Mouse (Mus musculus) hindbrain, embryonic 11.5 days (tissue): Measurements from ENCODE around the gene Cd244a. TPM values are rescaled to one million over a fixed set of nuclear protein-coding genes. Genes with fewer than 3 reads are reported as not detected.

ENCODE experiments used
- ATAC-seq: fragments of 200-750 bp; cut with Nextera tagmentation; 2 replicates; pipeline ENCODE4 v1.8.0; 2017; ENCODE audit warnings: mild to moderate bottlenecking, moderate TSS enrichment, moderate library complexity; ENCODE audit not compliant: low FRiP score
- DNase-seq: peaks from one replicate; pipeline ENCODE4 v3.0.0-alpha.2; 2015; ENCODE audit warnings: low spot score
- H3K27ac ChIP-seq: fragments of 300-500 bp; sonication (generic); 2 replicates; pipeline ENCODE4 v1.5.1; 2014; ENCODE audit warnings: mild to moderate bottlenecking, low read depth, low read length
- H3K27me3 ChIP-seq: fragments of 300-500 bp; sonication (generic); 2 replicates; pipeline ENCODE4 v1.6.1; 2014; ENCODE audit warnings: mild to moderate bottlenecking, low read length, moderate library complexity, mixed read lengths; ENCODE audit not compliant: control insufficient read depth, insufficient read depth
- H3K36me3 ChIP-seq: fragments of 300-500 bp; sonication (generic); 2 replicates; pipeline ENCODE4 v1.6.1; 2014; ENCODE audit warnings: mild to moderate bottlenecking, low read length, moderate library complexity, mixed read lengths; ENCODE audit not compliant: control insufficient read depth, insufficient read depth
- H3K4me1 ChIP-seq: fragments of 300-500 bp; sonication (generic); replicated peaks from 2 replicates; pipeline ENCODE4 v1.6.1; 2014; ENCODE audit warnings: low read length, mixed read lengths; ENCODE audit not compliant: control insufficient read depth, insufficient read depth
- H3K4me2 ChIP-seq: fragments of 300-500 bp; sonication (generic); replicated peaks from 2 replicates; pipeline ENCODE4 v1.6.1; 2014; ENCODE audit warnings: mild to moderate bottlenecking, low read depth, low read length
- H3K4me3 ChIP-seq: fragments of 300-500 bp; sonication (generic); 2 replicates; pipeline ENCODE4 v1.5.1; 2014; ENCODE audit warnings: low read depth, low read length
- H3K9ac ChIP-seq: fragments of 300-500 bp; sonication (generic); 2 replicates; pipeline ENCODE4 v1.6.1; 2014; ENCODE audit warnings: low read depth, low read length
- H3K9me3 ChIP-seq: fragments of 300-500 bp; sonication (generic); 2 replicates; pipeline ENCODE4 v1.6.1; 2016; ENCODE audit warnings: low read length; ENCODE audit not compliant: control insufficient read depth
- WGBS: fragments of 180-500 bp; shearing (Covaris S2); extraction: QIAGEN DNeasy Blood & Tissue Kit; methylation state at CpG from one replicate; pipeline ENCODE4 v1.1.7; 2014; 5-methylcytosine and 5-hydroxymethylcytosine counted together
- polyA plus RNA-seq: library from polyadenylated mRNA; unstranded; fragments of >200 nt; fragmentation: Nextera tagmentation; extraction: Ambion mirVana; gene quantifications from 2 replicates; pipeline ENCODE4 v1.2.1, GENCODE M21; 2014

Cd244a gene
- polyA plus RNA-seq, 1 experiment from 2014 or later = not detected

- no peaks in the 10 kb centered on the region for H3K36me3 ChIP-seq
- H3K4me2 ChIP-seq = no peak overlapping the region
- WGBS = 82% methylated on average over 1 of the region's 1 CpGs
- H3K4me3 ChIP-seq = no peak overlapping the region
- no peaks in the 10 kb centered on the region; the same call in 1 of the 2 replicates for H3K9me3 ChIP-seq
- H3K27ac ChIP-seq = no peak overlapping the region
- ATAC-seq (no peak), DNase-seq (no peak)
- H3K9ac ChIP-seq = no peak overlapping the region
- no peaks in the 10 kb centered on the region for H3K4me1 ChIP-seq
- H3K27me3 ChIP-seq = no peaks in the 10 kb centered on the region
Measured at GRCm38 (mm10) chr1:171540694-171541093, 18.3 kb upstream of the Cd244a start.

- no peak overlapping the region for H3K4me3 ChIP-seq
- no peaks in the 10 kb centered on the region for H3K27me3 ChIP-seq
- WGBS = 89% methylated on average over 7 of the region's 7 CpGs
- H3K36me3 ChIP-seq = no peaks in the 10 kb centered on the region
- ATAC-seq (no peak), DNase-seq (no peak)
- H3K9ac ChIP-seq = no peak overlapping the region
- no peak overlapping the region for H3K4me2 ChIP-seq
- H3K9me3 ChIP-seq = no peaks in the 10 kb centered on the region; the same call in 1 of the 2 replicates
- no peaks in the 10 kb centered on the region for H3K4me1 ChIP-seq
- no peak overlapping the region for H3K27ac ChIP-seq
Measured at GRCm38 (mm10) chr1:171551326-171551725, 7.7 kb upstream of the Cd244a start.

GRCm38 (mm10) chr1:171552230-171552629 is 6.8 kb upstream of the Cd244a start:
- Histone ChIP-seq H3K27ac (no peak overlapping the region), H3K27me3 (no peaks in the 10 kb centered on the region), H3K9me3 (no peaks in the 10 kb centered on the region; the same call in 1 of the 2 replicates), H3K4me2 (no peak overlapping the region), H3K9ac (no peak overlapping the region), H3K4me3 (no peak overlapping the region), H3K36me3 (no peaks in the 10 kb centered on the region), H3K4me1 (no peaks in the 10 kb centered on the region)
- ATAC-seq = no peak
- no peak for DNase-seq
- WGBS = 81% methylated on average over 2 of the region's 2 CpGs

GRCm38 (mm10) chr1:171553359-171554341 is 5.3 kb upstream of the Cd244a start:
- H3K27me3 ChIP-seq = no peaks in the 10 kb centered on the region
- DNase-seq (no peak), ATAC-seq (no peak)
- H3K9ac ChIP-seq = no peak overlapping the region
- no peaks in the 10 kb centered on the region; the same call in 1 of the 2 replicates for H3K9me3 ChIP-seq
- no peak overlapping the region for H3K27ac ChIP-seq
- H3K4me3 ChIP-seq = no peak overlapping the region
- no peaks in the 10 kb centered on the region for H3K4me1 ChIP-seq
- 90% methylated on average over 11 of the region's 11 CpGs for WGBS
- H3K4me2 ChIP-seq = no peak overlapping the region
- H3K36me3 ChIP-seq = no peaks in the 10 kb centered on the region

GRCm38 (mm10) chr1:171556366-171556765 is 2.6 kb upstream of the Cd244a start:
- WGBS = 88% methylated on average over 2 of the region's 2 CpGs

GRCm38 (mm10) chr1:171558407-171558806 is 586 bp upstream of the Cd244a start:
- Histone ChIP-seq H3K4me3 (no peak overlapping the region), H3K9ac (no peak overlapping the region), H3K36me3 (no peaks in the 10 kb centered on the region), H3K4me2 (no peak overlapping the region), H3K4me1 (no peaks in the 10 kb centered on the region), H3K9me3 (no peaks in the 10 kb centered on the region), H3K27me3 (no peaks in the 10 kb centered on the region), H3K27ac (no peak overlapping the region)
- ATAC-seq = no peak
- WGBS = 80% methylated on average over 6 of the region's 6 CpGs
- DNase-seq = no peak

More at GRCm38 (mm10) chr1:171556366-171556765, 2.6 kb upstream of the Cd244a start:
- no peak overlapping the region for H3K4me2 ChIP-seq
- ATAC-seq = no peak
- no peak overlapping the region for H3K9ac ChIP-seq
- H3K27me3 ChIP-seq = no peaks in the 10 kb centered on the region
- H3K27ac ChIP-seq = no peak overlapping the region
- H3K4me3 ChIP-seq = no peak overlapping the region
- no peaks in the 10 kb centered on the region for H3K9me3 ChIP-seq
- DNase-seq = no peak
- no peaks in the 10 kb centered on the region for H3K4me1 ChIP-seq
- H3K36me3 ChIP-seq = no peaks in the 10 kb centered on the region

- DNase-seq (no peak), ATAC-seq (no peak)
- H3K4me2 ChIP-seq = no peak overlapping the region
- H3K4me3 ChIP-seq = no peak overlapping the region
- no peaks in the 10 kb centered on the region for H3K4me1 ChIP-seq
- no peaks in the 10 kb centered on the region for H3K27me3 ChIP-seq
- no peaks in the 10 kb centered on the region for H3K36me3 ChIP-seq
- no peak overlapping the region for H3K9ac ChIP-seq
- no peaks in the 10 kb centered on the region for H3K9me3 ChIP-seq
- H3K27ac ChIP-seq = no peak overlapping the region
- WGBS = 75% methylated on average over 2 of the region's 2 CpGs
Measured at GRCm38 (mm10) chr1:171560262-171560661, 1.3 kb downstream of the Cd244a start.

GRCm38 (mm10) chr1:171561200-171561599 is 2.2 kb downstream of the Cd244a start:
- ATAC-seq (no peak), DNase-seq (no peak)
- no peaks in the 10 kb centered on the region for H3K9me3 ChIP-seq
- H3K4me2 ChIP-seq = no peak overlapping the region
- H3K4me3 ChIP-seq = no peak overlapping the region
- no peaks in the 10 kb centered on the region for H3K4me1 ChIP-seq
- no peaks in the 10 kb centered on the region for H3K27me3 ChIP-seq
- H3K9ac ChIP-seq = no peak overlapping the region
- 87% methylated on average over 1 of the region's 1 CpGs for WGBS
- no peaks in the 10 kb centered on the region for H3K36me3 ChIP-seq
- H3K27ac ChIP-seq = no peak overlapping the region
